Mouse (Mus musculus): Measurements from ENCODE around the gene Asna1. TPM values are rescaled to one million over a fixed set of nuclear protein-coding genes. Genes with fewer than 3 reads are reported as not detected.
A peak's percentile ranks its signal among the peaks of the same experiment; 100 is the strongest.

Gene Asna1
- total RNA-seq, 1 experiment = 237 TPM

DNA sequence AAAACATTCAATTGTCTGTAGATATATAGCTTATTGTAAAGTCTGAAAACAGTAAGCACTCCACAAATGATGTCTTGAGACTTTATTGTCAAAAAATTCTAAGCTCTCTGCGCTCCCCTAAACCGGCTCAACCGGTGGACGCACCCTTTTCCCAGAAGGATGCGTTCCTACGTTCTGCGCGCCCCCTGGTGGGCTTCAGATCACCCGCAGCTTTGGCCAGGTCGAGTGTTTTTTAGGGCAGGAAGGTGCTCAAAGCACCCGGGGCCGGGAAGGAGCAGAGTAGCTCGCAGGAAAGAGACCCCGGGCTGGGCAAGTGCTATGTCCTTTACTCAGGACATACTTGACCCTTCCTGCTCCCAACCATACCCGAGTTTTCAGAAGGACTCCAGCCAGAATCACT, 35.3 kb downstream of the Asna1 start:
- in situ Hi-C loops (cut with MboI; ENCODE audit: low sequenced_read_pairs in 2 of 2, unreplicated experiment in 2 of 2) = no loop called here
- peak overlapping the region; percentile 91 for H3K27ac ChIP-seq (ENCODE audit: insufficient read depth, low read depth, low read length, poor library complexity, severe bottlenecking)

GRCm38 (mm10) chr8:84989311-84989731, 35.8 kb downstream of the Asna1 start:
- peak overlapping the region; percentile 27 to 86 for H3K4me3 ChIP-seq (ENCODE audit: insufficient read depth in 1 of 2, low read depth in 1 of 2, low read length in 2 of 2, poor library complexity in 1 of 2, severe bottlenecking in 1 of 2)
- H3K4me1 ChIP-seq (ENCODE audit: control insufficient read depth in 2 of 2, insufficient read depth in 2 of 2, low read length in 2 of 2, poor library complexity in 1 of 2) = peaks cover 11% of the 10 kb centered on the region in 2 experiments
- DNase-seq (ENCODE audit: low read depth, low spot score) = no peak
- H3K36me3 ChIP-seq (ENCODE audit: control insufficient read depth, insufficient read depth, low read length, poor library complexity, severe bottlenecking) = peaks cover 7% of the 10 kb centered on the region; the same call in 1 of the 2 replicates
- peak overlapping the region; percentile 36; the same call in 1 of the 2 replicates for H3K9ac ChIP-seq (ENCODE audit: insufficient read depth, low read depth, low read length, poor library complexity, severe bottlenecking)
- in situ Hi-C loops (cut with MboI; ENCODE audit: low sequenced_read_pairs in 2 of 2, unreplicated experiment in 2 of 2) = no loop called here
- TF ChIP-seq MAFK (IDR thresholded peaks at IDR 0.05; ENCODE audit: insufficient read depth, low read depth, low read length) = no peak
- no peaks in the 10 kb centered on the region for H3K9me3 ChIP-seq (ENCODE audit: control insufficient read depth, insufficient read depth, low read depth, low read length)
- peak overlapping the region; percentile 91 for H3K27ac ChIP-seq (ENCODE audit: insufficient read depth, low read depth, low read length, poor library complexity, severe bottlenecking)

More for the DNA sequence above, 35.3 kb downstream of the Asna1 start:
- Histone ChIP-seq H3K9ac (ENCODE audit: insufficient read depth, low read depth, low read length, poor library complexity, severe bottlenecking) (peak overlapping the region; percentile 89), H3K9me3 (ENCODE audit: control insufficient read depth, insufficient read depth, low read depth, low read length) (no peaks in the 10 kb centered on the region), H3K4me1 (ENCODE audit: control insufficient read depth in 2 of 2, insufficient read depth in 2 of 2, low read length in 2 of 2, poor library complexity in 1 of 2) (peaks cover 9 to 11% of the 10 kb centered on the region in 2 experiments), H3K4me3 (ENCODE audit: insufficient read depth in 1 of 2, low read depth in 1 of 2, low read length in 2 of 2, poor library complexity in 1 of 2, severe bottlenecking in 1 of 2) (peak overlapping the region; percentile 75 to 86), H3K36me3 (ENCODE audit: control insufficient read depth, insufficient read depth, low read length, poor library complexity, severe bottlenecking) (peaks cover 12% of the 10 kb centered on the region)
- no peak for DNase-seq (ENCODE audit: low read depth, low spot score)
- TF ChIP-seq HCFC1 (IDR thresholded peaks at IDR 0.05; ENCODE audit: borderline replicate concordance, insufficient read depth, low read length) (no peak), MAFK (IDR thresholded peaks at IDR 0.05; ENCODE audit: insufficient read depth, low read depth, low read length) (no peak), ZNF384 (IDR thresholded peaks at IDR 0.05; ENCODE audit: low read depth, low read length) (no peak; the same call in 1 of the 2 replicates), ZC3H11A (IDR thresholded peaks at IDR 0.05; ENCODE audit: borderline replicate concordance, low read depth, low read length) (0 out of 2 replicates have a peak, but pooled peaks have one; percentile 27)

GRCm38 (mm10) chr8:84987903-84988302, 37.2 kb downstream of the Asna1 start:
- no peak for DNase-seq (ENCODE audit: low read depth, low spot score)
- H3K27ac ChIP-seq (ENCODE audit: insufficient read depth, low read depth, low read length, poor library complexity, severe bottlenecking) = no peak overlapping the region; the same call in 1 of the 2 replicates

DNA sequence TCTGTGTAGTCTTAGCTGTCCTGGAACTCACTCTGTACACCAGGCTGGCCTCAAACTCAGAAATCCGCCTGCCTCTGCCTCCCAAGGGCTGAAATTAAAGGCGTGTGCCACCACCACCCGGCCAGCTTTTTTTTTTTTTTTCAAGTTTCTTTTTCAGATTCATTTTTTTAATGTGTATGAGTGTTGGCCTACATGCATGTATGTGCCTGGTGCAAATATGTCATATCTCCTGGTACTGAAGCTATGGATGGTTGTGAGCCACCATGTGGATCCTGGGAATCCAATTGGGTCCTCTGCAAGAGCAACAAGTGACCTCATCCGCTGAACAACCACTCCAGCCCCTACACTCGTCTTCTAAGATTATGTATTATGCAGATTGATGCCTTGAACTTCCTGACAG, 37.7 kb downstream of the Asna1 start:
- peaks cover 13 to 17% of the 10 kb centered on the region in 2 experiments for H3K4me1 ChIP-seq (ENCODE audit: control insufficient read depth in 2 of 2, insufficient read depth in 2 of 2, low read length in 2 of 2, poor library complexity in 1 of 2)
- H3K9me3 ChIP-seq (ENCODE audit: control insufficient read depth, insufficient read depth, low read depth, low read length) = no peaks in the 10 kb centered on the region
- in situ Hi-C loops (cut with MboI; ENCODE audit: low sequenced_read_pairs in 2 of 2, unreplicated experiment in 2 of 2) = no loop called here
- no peak for DNase-seq (ENCODE audit: low read depth, low spot score)
- TF ChIP-seq MAFK (IDR thresholded peaks at IDR 0.05; ENCODE audit: insufficient read depth, low read depth, low read length) = no peak
- TF ChIP-seq ZNF384 (IDR thresholded peaks at IDR 0.05; ENCODE audit: low read depth, low read length) = 0 out of 2 replicates have a peak, but pooled peaks have one; percentile 10
- H3K27ac ChIP-seq (ENCODE audit: insufficient read depth, low read depth, low read length, poor library complexity, severe bottlenecking) = no peak overlapping the region; the same call in 1 of the 2 replicates
- H3K4me3 ChIP-seq (ENCODE audit: insufficient read depth in 1 of 2, low read depth in 1 of 2, low read length in 2 of 2, poor library complexity in 1 of 2, severe bottlenecking in 1 of 2) = peak overlapping the region; percentile 15 to 33; a peak in 3 of 4 replicates
- H3K36me3 ChIP-seq (ENCODE audit: control insufficient read depth, insufficient read depth, low read length, poor library complexity, severe bottlenecking) = no peaks in the 10 kb centered on the region
- no peak overlapping the region for H3K9ac ChIP-seq (ENCODE audit: insufficient read depth, low read depth, low read length, poor library complexity, severe bottlenecking)

More at GRCm38 (mm10) chr8:84987903-84988302, 37.2 kb downstream of the Asna1 start:
- no peak overlapping the region for H3K9ac ChIP-seq (ENCODE audit: insufficient read depth, low read depth, low read length, poor library complexity, severe bottlenecking)
- H3K4me1 ChIP-seq (ENCODE audit: control insufficient read depth in 2 of 2, insufficient read depth in 2 of 2, low read length in 2 of 2, poor library complexity in 1 of 2) = peaks cover 13 to 15% of the 10 kb centered on the region in 2 experiments
- in situ Hi-C loops (cut with MboI; ENCODE audit: low sequenced_read_pairs in 2 of 2, unreplicated experiment in 2 of 2) = no loop called here
- no peaks in the 10 kb centered on the region for H3K9me3 ChIP-seq (ENCODE audit: control insufficient read depth, insufficient read depth, low read depth, low read length)
- peak overlapping the region; percentile 15 to 33; a peak in 3 of 4 replicates for H3K4me3 ChIP-seq (ENCODE audit: insufficient read depth in 1 of 2, low read depth in 1 of 2, low read length in 2 of 2, poor library complexity in 1 of 2, severe bottlenecking in 1 of 2)
- no peaks in the 10 kb centered on the region for H3K36me3 ChIP-seq (ENCODE audit: control insufficient read depth, insufficient read depth, low read length, poor library complexity, severe bottlenecking)
- TF ChIP-seq MAFK (IDR thresholded peaks at IDR 0.05; ENCODE audit: insufficient read depth, low read depth, low read length) (no peak), ZNF384 (IDR thresholded peaks at IDR 0.05; ENCODE audit: low read depth, low read length) (no peak), ZC3H11A (IDR thresholded peaks at IDR 0.05; ENCODE audit: borderline replicate concordance, low read depth, low read length) (no peak), CHD2 (IDR thresholded peaks at IDR 0.05; ENCODE audit: low read depth, low read length) (no peak), HCFC1 (IDR thresholded peaks at IDR 0.05; ENCODE audit: borderline replicate concordance, insufficient read depth, low read length) (no peak)

DNA sequence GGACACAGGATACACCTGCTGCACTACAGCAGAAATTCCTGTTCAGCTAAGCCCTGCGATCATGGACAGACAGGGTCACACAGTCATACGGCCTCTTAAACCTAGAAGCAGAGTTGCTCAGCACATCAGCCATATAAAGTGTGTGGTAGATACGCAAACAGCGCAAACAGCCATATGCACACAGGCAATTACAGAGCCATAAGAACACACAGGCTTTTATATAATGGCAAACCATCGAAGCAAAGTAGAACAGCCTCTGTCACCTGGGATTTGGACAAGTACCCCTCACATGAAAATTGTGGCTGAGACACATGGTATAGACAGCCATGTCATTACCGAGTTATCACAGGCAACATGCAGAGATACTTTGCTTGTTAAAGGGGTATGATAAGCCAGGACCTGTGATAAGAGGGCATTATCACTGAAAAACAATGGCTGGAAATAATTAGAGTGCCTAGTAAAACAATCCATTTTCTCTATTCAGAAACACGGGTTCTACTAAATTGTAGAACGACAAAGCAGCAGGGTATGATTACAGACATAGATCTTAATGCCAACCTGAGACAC, 38.6 kb downstream of the Asna1 start:
- H3K4me3 ChIP-seq (ENCODE audit: insufficient read depth in 1 of 2, low read depth in 1 of 2, low read length in 2 of 2, poor library complexity in 1 of 2, severe bottlenecking in 1 of 2) = peak overlapping the region; percentile 57 to 76
- peaks cover 13 to 25% of the 10 kb centered on the region in 2 experiments for H3K4me1 ChIP-seq (ENCODE audit: control insufficient read depth in 2 of 2, insufficient read depth in 2 of 2, low read length in 2 of 2, poor library complexity in 1 of 2)
- H3K9ac ChIP-seq (ENCODE audit: insufficient read depth, low read depth, low read length, poor library complexity, severe bottlenecking) = peak overlapping the region; percentile 76
- H3K36me3 ChIP-seq (ENCODE audit: control insufficient read depth, insufficient read depth, low read length, poor library complexity, severe bottlenecking) = no peaks in the 10 kb centered on the region
- DNase-seq (ENCODE audit: low read depth, low spot score) = no peak
- TF ChIP-seq CHD2 (IDR thresholded peaks at IDR 0.05; ENCODE audit: low read depth, low read length) (no peak), MAFK (IDR thresholded peaks at IDR 0.05; ENCODE audit: insufficient read depth, low read depth, low read length) (no peak), ZNF384 (IDR thresholded peaks at IDR 0.05; ENCODE audit: low read depth, low read length) (no peak), HCFC1 (IDR thresholded peaks at IDR 0.05; ENCODE audit: borderline replicate concordance, insufficient read depth, low read length) (no peak), ZC3H11A (IDR thresholded peaks at IDR 0.05; ENCODE audit: borderline replicate concordance, low read depth, low read length) (no peak)
- H3K9me3 ChIP-seq (ENCODE audit: control insufficient read depth, insufficient read depth, low read depth, low read length) = no peaks in the 10 kb centered on the region
- in situ Hi-C loops (cut with MboI; ENCODE audit: low sequenced_read_pairs in 2 of 2, unreplicated experiment in 2 of 2) = no loop called here
- H3K27ac ChIP-seq (ENCODE audit: insufficient read depth, low read depth, low read length, poor library complexity, severe bottlenecking) = 0 out of 2 replicates have a peak overlapping the region, but pooled peaks have one; percentile 56
